Mouse (Mus musculus): Measurements from ENCODE around the gene Klhl41.
"Not testable (repeated sequence)": the region's sequence is repeated elsewhere in the genome, so short reads cannot be mapped to it uniquely, and the experiment has no call there.

Gene Klhl41

GRCm38 (mm10) chr2:69669853-69670252, at the start of gene Klhl41:
Gene Klhl41 (plus strand): TSS chr2:69670120.
- no peak for DNase-seq (ENCODE audit: low read depth)

DNA sequence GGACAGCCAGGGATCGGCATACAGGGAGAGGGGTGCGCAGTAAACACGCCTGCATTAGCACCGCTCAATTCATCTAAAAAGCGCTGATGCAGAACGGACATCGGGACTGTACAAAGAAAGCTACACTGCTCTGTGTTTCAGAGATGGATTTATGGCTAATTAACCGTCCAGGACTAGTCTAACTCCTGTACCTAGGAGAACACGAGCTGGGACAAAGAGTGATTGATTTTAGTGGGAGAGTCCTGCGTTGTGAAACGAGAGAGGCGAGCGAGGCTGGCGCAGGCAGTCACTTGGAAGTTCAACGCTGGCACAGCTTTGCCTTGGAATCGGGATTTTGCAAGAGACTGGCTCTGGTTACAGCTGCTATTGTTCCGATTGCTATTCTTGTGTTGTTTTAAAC, 40.7 kb upstream of the Klhl41 start:
- DNase-seq (ENCODE audit: low read depth), result no peak

GRCm38 (mm10) chr2:69629914-69630313, 40.0 kb upstream of the Klhl41 start:
- DNase-seq (ENCODE audit: low read depth), result no peak

DNA sequence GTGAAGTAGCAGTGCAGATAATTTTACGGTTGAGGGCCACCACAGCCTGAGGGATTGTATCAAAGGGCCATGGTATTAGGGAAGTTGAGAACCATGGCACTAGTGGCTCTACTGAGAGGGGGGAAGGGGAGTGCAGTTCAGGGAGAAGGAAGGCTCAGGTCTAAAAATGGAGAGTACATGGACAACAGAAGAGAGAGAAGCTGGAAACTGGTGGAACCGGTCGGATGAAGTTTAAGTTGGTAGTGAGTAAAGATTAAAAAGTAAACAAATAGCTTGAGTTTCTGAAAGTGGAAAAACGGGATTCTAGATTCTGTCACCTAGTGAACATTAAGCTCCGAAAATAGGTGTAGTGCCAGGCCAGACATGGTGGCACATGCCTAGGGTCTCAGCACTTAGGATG, 39.1 kb upstream of the Klhl41 start:
- no peak for DNase-seq (ENCODE audit: low read depth)

- DNase-seq (ENCODE audit: low read depth), result peak; percentile 42
Measured at GRCm38 (mm10) chr2:69631449-69631848, 38.5 kb upstream of the Klhl41 start.

DNA sequence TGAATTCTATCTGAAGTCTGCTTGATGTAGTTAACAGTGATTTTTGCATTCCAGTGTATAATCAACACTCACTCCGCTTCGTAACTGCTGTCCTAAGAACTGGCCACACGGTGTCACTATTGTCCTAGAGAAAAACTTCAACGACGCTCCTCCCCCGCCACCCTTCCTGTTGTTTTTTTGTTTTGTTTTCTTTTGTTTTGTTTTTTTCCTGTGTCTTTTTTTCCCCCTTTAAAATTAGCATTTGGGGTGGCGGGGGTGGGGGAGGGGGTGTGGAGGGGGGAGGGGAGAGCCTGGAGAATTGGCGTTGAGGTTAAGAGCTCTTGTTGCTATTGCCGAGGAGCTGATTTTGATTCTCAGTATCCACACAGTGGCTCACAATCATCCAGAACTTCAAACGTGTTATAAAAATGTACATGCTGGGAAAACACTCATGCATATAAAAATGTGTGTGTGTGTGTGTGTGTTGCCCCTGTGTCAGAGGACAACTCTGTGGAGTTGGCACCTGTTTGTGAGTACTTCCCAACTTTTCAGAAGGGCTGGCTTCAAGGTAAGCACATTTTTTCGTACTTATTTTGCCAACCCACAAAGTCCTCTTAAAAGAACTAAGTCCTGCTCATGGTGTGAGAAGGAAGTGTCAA, 34.7 kb upstream of the Klhl41 start:
- peak; percentile 83 for DNase-seq (ENCODE audit: low read depth)

GRCm38 (mm10) chr2:69635807-69636206, 34.1 kb upstream of the Klhl41 start:
- DNase-seq (ENCODE audit: low read depth), result peak; percentile 75

DNA sequence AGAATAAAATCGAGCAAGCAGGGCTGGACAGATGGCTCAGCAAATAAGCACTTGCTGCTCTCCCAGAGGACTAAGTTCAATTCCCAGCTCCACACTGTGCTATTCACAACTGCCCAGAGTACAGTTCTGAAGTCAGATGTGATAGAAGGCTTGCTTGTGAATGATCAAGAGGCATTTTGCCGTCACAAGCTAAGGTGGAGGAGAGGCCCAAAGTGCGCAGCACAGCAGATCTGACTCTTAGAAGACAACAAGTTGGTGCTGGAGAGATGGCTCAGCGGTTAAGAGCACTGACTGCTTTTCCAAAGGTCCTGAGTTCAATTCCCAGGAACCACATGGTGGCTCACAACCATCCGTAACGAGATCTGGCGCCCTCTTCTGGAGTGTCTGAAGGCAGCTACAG, 31.9 kb upstream of the Klhl41 start:
- not testable (repeated sequence) for DNase-seq (ENCODE audit: low read depth)

GRCm38 (mm10) chr2:69640100-69640499, 29.8 kb upstream of the Klhl41 start:
- DNase-seq (ENCODE audit: low read depth), result no peak

GRCm38 (mm10) chr2:69644968-69645617, 24.8 kb upstream of the Klhl41 start:
- no peak for DNase-seq (ENCODE audit: low read depth)

DNA sequence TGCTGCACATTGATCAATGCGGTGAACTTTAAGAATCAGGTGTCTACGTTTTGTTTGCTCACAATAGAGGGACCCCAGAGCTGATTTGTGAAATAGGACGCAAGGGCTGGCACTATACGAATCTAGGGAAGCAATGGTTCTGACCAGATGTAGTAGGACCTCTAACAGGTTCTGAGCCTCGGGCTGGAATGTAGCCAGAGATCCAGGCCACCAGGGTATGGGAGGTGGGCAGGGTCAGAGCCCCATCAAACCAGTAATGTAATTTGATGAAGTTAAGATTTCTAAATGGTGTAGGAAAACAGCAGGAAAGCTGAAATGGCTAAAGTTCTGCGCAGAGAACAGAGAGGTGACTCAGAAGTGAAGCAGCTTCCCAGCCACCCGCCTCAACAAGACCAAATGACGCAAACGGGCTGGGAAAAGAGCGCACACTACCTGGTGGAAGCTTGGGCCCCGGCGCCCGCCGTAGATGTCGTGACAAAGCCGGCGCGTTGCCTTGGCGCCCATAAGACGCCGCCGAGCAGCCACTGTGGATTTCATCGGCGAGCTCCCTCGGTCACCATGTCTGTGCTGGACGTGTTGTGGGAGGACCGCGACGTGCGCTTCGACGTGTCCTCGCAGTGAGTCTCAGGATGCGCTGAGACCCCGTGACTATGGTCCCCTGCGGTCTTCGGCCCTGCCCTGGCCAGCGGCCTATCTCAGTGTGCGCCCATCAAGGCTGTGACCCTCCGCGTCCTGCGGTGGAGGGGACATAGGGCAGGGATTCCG, 23.0 kb upstream of the Klhl41 start, which contains the start of gene Bbs5:
TSS of gene Bbs5 (plus strand) at position 446 of the 765 bp plus-strand sequence.
- DNase-seq (ENCODE audit: low read depth), result peak; percentile 37

- DNase-seq (ENCODE audit: low read depth), result no peak
Measured at GRCm38 (mm10) chr2:69649716-69650115, 20.2 kb upstream of the Klhl41 start.

DNA sequence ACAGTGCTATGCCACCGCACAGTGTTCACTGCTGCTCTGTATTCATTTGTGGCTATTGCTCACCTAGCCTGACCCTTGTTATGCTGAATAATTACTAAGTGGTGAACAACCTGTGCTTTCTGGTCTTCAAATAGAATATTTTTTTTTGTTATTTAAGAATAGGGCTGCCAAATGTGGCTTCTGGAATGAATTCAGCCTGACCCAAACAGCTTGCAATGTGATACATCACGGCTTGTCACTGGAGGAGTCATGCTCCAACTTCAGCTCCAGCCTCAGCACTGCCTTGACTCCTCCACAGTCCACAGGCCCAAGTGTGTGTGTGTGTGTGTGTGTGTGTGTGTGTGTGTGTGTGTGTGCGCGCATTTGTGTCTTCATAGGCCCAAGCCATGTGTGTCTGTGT, 10.6 kb upstream of the Klhl41 start:
- DNase-seq (ENCODE audit: low read depth), result no peak

DNA sequence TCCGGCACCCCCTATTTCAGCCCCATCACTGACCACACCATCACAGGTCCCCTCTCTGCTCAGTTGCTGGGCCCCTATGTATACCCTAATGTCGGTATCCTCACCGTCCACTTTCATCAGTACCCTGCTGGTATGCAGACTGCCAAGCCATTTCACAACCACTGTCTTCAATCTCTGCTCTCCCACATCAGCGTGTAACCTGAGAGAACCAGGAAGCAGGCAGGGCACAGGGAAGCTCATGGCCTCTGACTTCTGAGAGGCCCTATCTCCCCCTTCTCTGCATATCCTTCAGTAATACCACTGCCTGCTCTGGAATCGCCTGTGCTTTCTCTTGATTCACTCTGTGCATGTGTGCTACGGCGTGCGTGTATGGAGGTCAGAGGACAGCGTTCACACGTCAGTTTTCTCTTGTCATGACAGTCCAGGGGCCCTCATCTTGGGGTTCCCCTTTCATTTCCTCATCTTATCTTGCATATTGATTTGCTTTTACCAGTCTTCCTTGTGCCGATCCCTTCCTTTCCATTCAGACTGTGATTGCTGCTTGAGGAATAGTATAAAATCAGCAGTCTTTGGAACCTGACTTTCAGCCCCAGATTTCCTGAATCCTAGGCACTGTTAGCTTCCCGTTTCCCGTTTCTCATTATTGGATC, 6.0 kb upstream of the Klhl41 start:
- DNase-seq (ENCODE audit: low read depth), result no peak

- DNase-seq (ENCODE audit: low read depth), result no peak
Measured at GRCm38 (mm10) chr2:69667656-69668055, 2.3 kb upstream of the Klhl41 start.

- no peak for DNase-seq (ENCODE audit: low read depth)
Measured at GRCm38 (mm10) chr2:69668414-69668813, 1.5 kb upstream of the Klhl41 start.

DNA sequence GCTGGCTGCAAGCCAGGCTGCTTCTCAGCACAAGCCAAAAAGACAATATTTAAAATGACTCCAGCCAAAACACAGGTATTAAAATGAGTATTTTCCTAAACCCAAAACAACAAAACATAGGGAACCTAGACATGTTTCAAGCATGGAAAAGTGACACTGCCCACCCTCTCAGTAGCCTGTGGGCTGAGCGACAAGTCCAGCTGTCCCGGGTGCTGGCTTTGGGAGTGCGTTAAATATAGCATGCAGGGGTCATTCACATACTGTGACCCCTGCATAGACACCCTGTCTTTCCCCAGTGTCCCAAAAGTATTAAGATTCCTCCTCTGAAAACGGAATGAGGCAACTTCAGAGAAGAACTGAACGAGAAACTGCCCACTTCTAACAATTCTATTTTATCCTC, 3.8 kb downstream of the Klhl41 start:
- DNase-seq (ENCODE audit: low read depth), result no peak

DNA sequence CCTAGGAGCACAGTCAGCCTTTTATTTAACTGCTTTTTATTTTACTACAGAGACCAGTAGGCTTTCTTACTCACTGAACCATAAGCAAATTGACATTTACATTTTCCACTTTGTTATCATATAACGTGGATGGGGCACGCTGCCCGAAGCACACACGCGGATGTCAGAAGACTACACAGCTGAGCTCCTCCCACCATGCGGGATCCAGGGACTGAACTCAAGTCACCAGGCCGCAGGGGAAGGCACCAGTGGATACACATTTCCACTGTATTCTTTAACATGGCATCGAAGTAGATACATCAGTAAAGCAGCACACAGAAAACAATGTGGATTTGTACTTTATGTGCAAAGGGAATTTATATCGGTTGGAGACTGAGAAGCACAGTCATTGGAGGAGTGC, 5.3 kb downstream of the Klhl41 start:
- DNase-seq (ENCODE audit: low read depth), result no peak

GRCm38 (mm10) chr2:69676713-69677112, 6.8 kb downstream of the Klhl41 start:
- DNase-seq (ENCODE audit: low read depth), result peak; percentile 16

DNA sequence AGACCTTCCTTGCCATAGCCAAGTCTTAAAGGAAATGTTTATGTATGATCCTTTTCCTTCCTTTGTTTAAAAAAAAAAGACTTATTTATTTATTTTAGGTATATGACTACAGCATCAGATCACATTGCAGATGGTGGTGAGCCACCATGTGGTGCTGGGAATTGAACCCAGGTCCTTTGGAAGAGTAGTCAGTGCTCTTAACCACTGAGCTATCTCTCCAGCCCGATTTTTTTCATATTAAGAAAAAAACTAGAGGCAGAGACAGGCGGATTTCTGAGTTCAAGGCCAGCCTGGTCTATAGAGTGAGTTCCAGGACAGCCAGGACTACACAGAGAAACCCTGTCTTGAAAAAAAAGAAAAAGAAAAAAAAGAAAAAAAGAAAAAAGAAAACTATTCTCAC, 7.3 kb downstream of the Klhl41 start:
- DNase-seq (ENCODE audit: low read depth), result not testable (repeated sequence)

GRCm38 (mm10) chr2:69679990-69680389, 10.1 kb downstream of the Klhl41 start:
- peak; percentile 11 for DNase-seq (ENCODE audit: low read depth)

- DNase-seq (ENCODE audit: low read depth), result no peak
Measured at GRCm38 (mm10) chr2:69681931-69682330, 12.0 kb downstream of the Klhl41 start.

All from naive thymus-derived CD4-positive, alpha-beta T cell, adult 2 months (primary cell).